Comparison of ENCODE assay signal across 31 mouse cellular contexts in genomic region chr2:12297287-12297686, GRCm38 (mm10). TPM values are rescaled to one million over a fixed set of nuclear protein-coding genes. Genes with fewer than 3 reads are reported as not detected.
A peak's percentile ranks its signal among the peaks of the same experiment; 100 is the strongest.
DNase-seq lines count a peak whose midpoint lies in the region; ATAC-seq and TF ChIP-seq lines count a peak whose summit lies in the region.
"Had no signal": no experiment of that assay in that cellular context is flagged by ENCODE, and none has a peak within 500 bp of the region (broad histone marks: within the 10 kb centered on the region; RNA-seq: fewer than 3 reads in every experiment).

No protein-coding gene starts in this region.

- H3K4me1 ChIP-seq in intestine, postnatal 0 days (replicated peaks; ENCODE audit: control insufficient read depth, insufficient read depth, low read length) = 0 out of 2 replicates have a peak, but pooled peaks cover 3% of the 10 kb centered on the region
- H3K4me1 ChIP-seq in intestine, embryonic 16.5 days (ENCODE audit: control insufficient read depth, insufficient read depth, low read length) = 0 out of 2 replicates have a peak, but pooled peaks cover 3% of the 10 kb centered on the region
- 0 out of 2 replicates have a peak, but pooled peaks cover 3% of the 10 kb centered on the region for H3K4me1 ChIP-seq in midbrain, embryonic 14.5 days (ENCODE audit: control insufficient read depth, insufficient read depth, low read length)
- H3K4me1 ChIP-seq in midbrain, embryonic 15.5 days = 0 out of 2 replicates have a peak, but pooled peaks cover 3% of the 10 kb centered on the region

- 87% methylated on average over 5 of the region's 5 CpGs for WGBS in intestine, postnatal 0 days
- WGBS in intestine, embryonic 16.5 days = 83% methylated on average over 5 of the region's 5 CpGs
- WGBS in midbrain, embryonic 14.5 days = 85% methylated on average over 5 of the region's 5 CpGs
- WGBS in midbrain, embryonic 15.5 days = 84% methylated on average over 5 of the region's 5 CpGs

- H3K4me2 ChIP-seq in intestine, postnatal 0 days (replicated peaks; ENCODE audit: low read depth) = no peak overlapping the region
- no peak overlapping the region for H3K4me2 ChIP-seq in intestine, embryonic 16.5 days (ENCODE audit: low read depth, low read length)
- H3K4me2 ChIP-seq in midbrain, embryonic 14.5 days (ENCODE audit: low read length) = no peak overlapping the region
- H3K4me2 ChIP-seq in midbrain, embryonic 15.5 days = no peak overlapping the region
- H3K4me2 ChIP-seq: heart, embryonic 11.5 days; hindbrain, embryonic 13.5 days; limb, embryonic 15.5 days; liver, embryonic 13.5 days; neural tube, embryonic 13.5 days had no signal

- no peaks in the 10 kb centered on the region for H3K36me3 ChIP-seq in intestine, postnatal 0 days (ENCODE audit: control insufficient read depth, insufficient read depth)
- H3K36me3 ChIP-seq in intestine, embryonic 16.5 days (ENCODE audit: control insufficient read depth, insufficient read depth, low read length) = no peaks in the 10 kb centered on the region
- H3K36me3 ChIP-seq in midbrain, embryonic 14.5 days (ENCODE audit: control insufficient read depth, insufficient read depth, low read length) = no peaks in the 10 kb centered on the region
- H3K36me3 ChIP-seq in midbrain, embryonic 15.5 days (replicated peaks) = no peaks in the 10 kb centered on the region
- H3K36me3 ChIP-seq: G1E; hindbrain, embryonic 13.5 days; limb, embryonic 15.5 days; liver, embryonic 13.5 days; neural tube, embryonic 13.5 days had no signal

- peak; percentile 80 to 85 for DNase-seq in cerebellum, postnatal 10 days
- DNase-seq in cerebellum, adult 9-11 months = no peak
- DNase-seq in midbrain, embryonic 14.5 days = peak; percentile 13
- DNase-seq in adrenal gland, adult 18-20 months (ENCODE audit: low spot score in 2 of 2) = no peak
- DNase-seq in lung, postnatal 14 days = no peak
- DNase-seq: adrenal gland, postnatal 10 days; cerebellum, adult 11-12 months; gastrocnemius, postnatal 25 days; heart, adult 18-20 months; heart, postnatal 4 days; kidney, adult 2 months; kidney, postnatal 10 days; layer of hippocampus, adult 9-11 months; liver, embryonic 13.5 days; lung, adult 18-20 months; right cerebral cortex, postnatal 25 days; thymus, adult 18-20 months; thymus, postnatal 25 days had no signal

- TF ChIP-seq CTCF in intestine, postnatal 0 days (IDR thresholded peaks at IDR 0.05; ENCODE audit: low read depth) = peak; percentile 24; the same call in 1 of the 2 replicates

- ATAC-seq in intestine, postnatal 0 days = no peak
- ATAC-seq in intestine, embryonic 16.5 days = no peak
- ATAC-seq in midbrain, embryonic 14.5 days (ENCODE audit: low FRiP score, low TSS enrichment) = no peak
- no peak for ATAC-seq in midbrain, embryonic 15.5 days (replicated peaks)
- ATAC-seq: forebrain, embryonic 14.5 days; inflammation-experienced regulatory T-cells, adult 6 months; lung, postnatal 0 days had no signal

- H3K9me3 ChIP-seq in intestine, postnatal 0 days (ENCODE audit: control insufficient read depth) = no peaks in the 10 kb centered on the region
- no peaks in the 10 kb centered on the region for H3K9me3 ChIP-seq in intestine, embryonic 16.5 days (ENCODE audit: control insufficient read depth, low read length)
- no peaks in the 10 kb centered on the region for H3K9me3 ChIP-seq in midbrain, embryonic 14.5 days (ENCODE audit: control insufficient read depth, low read length)
- H3K9me3 ChIP-seq in midbrain, embryonic 15.5 days = no peaks in the 10 kb centered on the region
- H3K9me3 ChIP-seq: G1E; hindbrain, embryonic 13.5 days; limb, embryonic 10.5 days; limb, embryonic 15.5 days; liver, embryonic 13.5 days; neural tube, embryonic 13.5 days had no signal

- no peak overlapping the region for H3K9ac ChIP-seq in intestine, postnatal 0 days (ENCODE audit: low read depth, low read length)
- H3K9ac ChIP-seq in intestine, embryonic 16.5 days (ENCODE audit: low read depth, low read length) = no peak overlapping the region
- no peak overlapping the region for H3K9ac ChIP-seq in midbrain, embryonic 14.5 days (replicated peaks; ENCODE audit: low read length)
- H3K9ac ChIP-seq in midbrain, embryonic 15.5 days = no peak overlapping the region
- H3K9ac ChIP-seq: hindbrain, embryonic 13.5 days; limb, embryonic 15.5 days; liver, embryonic 13.5 days; neural tube, embryonic 13.5 days had no signal

- H3K27ac ChIP-seq in intestine, postnatal 0 days (ENCODE audit: low read depth, low read length) = no peak overlapping the region
- no peak overlapping the region for H3K27ac ChIP-seq in intestine, embryonic 16.5 days (ENCODE audit: low read length)
- no peak overlapping the region for H3K27ac ChIP-seq in midbrain, embryonic 14.5 days (replicated peaks; ENCODE audit: low read depth, low read length)
- no peak overlapping the region for H3K27ac ChIP-seq in midbrain, embryonic 15.5 days
- H3K27ac ChIP-seq: hindbrain, embryonic 13.5 days; limb, embryonic 10.5 days; limb, embryonic 15.5 days; liver, embryonic 13.5 days; neural tube, embryonic 13.5 days had no signal

- peaks cover 14% of the 10 kb centered on the region for H3K27me3 ChIP-seq in intestine, postnatal 0 days (replicated peaks; ENCODE audit: control insufficient read depth, insufficient read depth, low read length)
- peaks cover 4% of the 10 kb centered on the region; the same call in 1 of the 2 replicates for H3K27me3 ChIP-seq in intestine, embryonic 16.5 days (replicated peaks; ENCODE audit: control insufficient read depth, insufficient read depth, low read length)
- peaks cover 9% of the 10 kb centered on the region; the same call in 1 of the 2 replicates for H3K27me3 ChIP-seq in midbrain, embryonic 14.5 days (ENCODE audit: control insufficient read depth, insufficient read depth, low read length)
- H3K27me3 ChIP-seq in midbrain, embryonic 15.5 days (replicated peaks) = peaks cover 8% of the 10 kb centered on the region; the same call in 1 of the 2 replicates
- H3K27me3 ChIP-seq: limb, embryonic 15.5 days had no signal

- H3K4me3 ChIP-seq in intestine, postnatal 0 days (ENCODE audit: low read depth, low read length) = no peak overlapping the region
- H3K4me3 ChIP-seq in intestine, embryonic 16.5 days (ENCODE audit: low read length) = no peak overlapping the region
- no peak overlapping the region for H3K4me3 ChIP-seq in midbrain, embryonic 14.5 days (replicated peaks; ENCODE audit: low read depth, low read length)
- no peak overlapping the region for H3K4me3 ChIP-seq in midbrain, embryonic 15.5 days
- H3K4me3 ChIP-seq: hindbrain, embryonic 13.5 days; limb, embryonic 10.5 days; limb, embryonic 15.5 days; liver, embryonic 13.5 days; neural tube, embryonic 13.5 days had no signal

RNA-seq across cellular contexts. Expression of gene Itga8, which starts 4.4 kb away (rescaled TPM):
- 5.2 and 5.5 TPM in 2 replicates for polyA plus RNA-seq in intestine, postnatal 0 days (2015; fragmentation: Nextera tagmentation; extraction: Ambion mirVana)
- polyA plus RNA-seq in intestine, embryonic 16.5 days (2015; fragmentation: Nextera tagmentation; extraction: Ambion mirVana) = 9.2 and 10.2 TPM in 2 replicates
- 0.86 and 2.1 TPM in 2 replicates for polyA plus RNA-seq in midbrain, embryonic 14.5 days (2014; fragmentation: Nextera tagmentation; extraction: Ambion mirVana)
- polyA plus RNA-seq in midbrain, embryonic 15.5 days (2015; fragmentation: Nextera tagmentation; extraction: Ambion mirVana) = 1.8 and 2.4 TPM in 2 replicates
- total RNA-seq in adrenal gland, adult 18-20 months (2021) = 10 to 100 TPM; 17.2 to 17.9 TPM
- polyA plus RNA-seq: C2C12; G1E; inflammation-experienced regulatory T-cells, adult 6 months had no signal

Comparison
In these comparisons a context has a peak if more than half of its experiments do, and no peak if none do; other contexts are left out.
1. DNase-seq: peak in cerebellum, postnatal 10 days (2 of 2) and midbrain, embryonic 14.5 days (single experiment); none in cerebellum, adult 9-11 months (single experiment), adrenal gland, adult 18-20 months (0 of 2) and lung, postnatal 14 days (single experiment).